Mouse (Mus musculus) C2C12 (cell line): Measurements from ENCODE around the gene Fntb. TPM values are rescaled to one million over a fixed set of nuclear protein-coding genes. Genes with fewer than 3 reads are reported as not detected.

Experiments used
- H3K27me3 ChIP-seq: one replicate; pipeline ENCODE4 v1.6.1; 2011; ENCODE audit not compliant: control insufficient read depth, insufficient read depth, insufficient read length
- H3K36me3 ChIP-seq: one replicate; pipeline ENCODE4 v1.6.1; 2011; ENCODE audit not compliant: control insufficient read depth, insufficient read depth
- H3K4me3 ChIP-seq: one replicate; pipeline ENCODE4 v1.5.1; 2011; ENCODE audit warnings: mild to moderate bottlenecking, control low read depth; ENCODE audit not compliant: poor library complexity, insufficient read depth, severe bottlenecking
- H3K79me2 ChIP-seq: one replicate; pipeline ENCODE4 v1.6.1; 2011; ENCODE audit not compliant: control insufficient read depth, insufficient read depth
- H3K79me3 ChIP-seq: one replicate; pipeline ENCODE4 v1.6.1; 2011; ENCODE audit warnings: low read depth, control low read depth
- H3ac ChIP-seq: one replicate; pipeline ENCODE3; 2011; ENCODE audit warnings: low read depth; ENCODE audit not compliant: control insufficient read depth, insufficient read length
- CEBPB ChIP-seq: IDR thresholded peaks from one replicate; pipeline ENCODE4 v1.6.1; 2011; ENCODE audit warnings: low read depth, mild to moderate bottlenecking, control low read depth, moderate library complexity
- CTCF ChIP-seq: IDR thresholded peaks from one replicate; pipeline ENCODE4 v1.5.1; 2011; ENCODE audit not compliant: control insufficient read depth, insufficient read depth, insufficient read length
- FOSL1 ChIP-seq: IDR thresholded peaks from one replicate; pipeline ENCODE4 v1.8.0; 2011; ENCODE audit warnings: mild to moderate bottlenecking, low read length; ENCODE audit not compliant: poor library complexity, insufficient read depth, severe bottlenecking
- MAX ChIP-seq: IDR thresholded peaks from one replicate; pipeline ENCODE4 v1.6.1; 2011; ENCODE audit warnings: mild to moderate bottlenecking, control low read depth
- MYOD1 ChIP-seq: IDR thresholded peaks from one replicate; pipeline ENCODE4 v1.6.1; 2011; ENCODE audit warnings: low read depth; ENCODE audit not compliant: control insufficient read depth, insufficient read length
- MYOG ChIP-seq: IDR thresholded peaks from one replicate; pipeline ENCODE4 v1.6.1; 2011; ENCODE audit not compliant: control insufficient read depth, insufficient read length; ENCODE audit errors: extremely low read depth
- USF1 ChIP-seq: IDR thresholded peaks from one replicate; pipeline ENCODE4 v1.6.1; 2011; ENCODE audit warnings: low read depth, mild to moderate bottlenecking, control low read depth, moderate library complexity
- polyA plus RNA-seq: library from polyadenylated mRNA; unstranded; fragments of >200 nt; fragmentation: generic; extraction: Trizol; gene quantifications from one replicate; pipeline ENCODE4 v1.2.1, GENCODE M21; 2012; ENCODE audit warnings: missing spikeins

Gene Fntb
- polyA plus RNA-seq, 1 experiment = 19.6 TPM

DNA sequence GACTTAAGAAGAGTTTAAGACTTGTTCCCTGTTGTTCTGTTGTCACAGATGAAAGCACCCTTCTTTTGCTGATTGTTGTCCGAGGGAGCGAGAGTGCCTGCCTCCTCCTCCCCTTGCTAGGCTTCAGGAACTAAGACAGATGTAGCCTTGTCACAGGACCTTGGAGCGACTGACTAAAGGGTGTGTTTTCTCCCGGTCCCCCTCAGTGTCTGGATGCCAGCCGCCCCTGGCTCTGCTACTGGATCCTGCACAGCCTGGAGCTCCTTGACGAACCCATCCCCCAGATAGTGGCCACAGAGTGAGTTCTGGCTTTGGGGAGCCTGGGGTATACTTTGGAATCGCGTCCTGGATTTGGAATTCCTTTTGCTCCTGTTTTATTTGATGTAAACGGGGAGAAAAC is 109.4 kb downstream of the Fntb start:
- Histone ChIP-seq H3K27me3 (no peaks in the 10 kb centered on the region), H3K79me2 (no peaks in the 10 kb centered on the region), H3K36me3 (peaks cover 5% of the 10 kb centered on the region), H3K79me3 (no peaks in the 10 kb centered on the region), H3K4me3 (no peak overlapping the region), H3ac (no peak overlapping the region)
- TF ChIP-seq FOSL1 = no peak
- no peak for TF ChIP-seq USF1
- TF ChIP-seq CTCF = no peak
- no peak for TF ChIP-seq MYOG
- TF ChIP-seq CEBPB = no peak

DNA sequence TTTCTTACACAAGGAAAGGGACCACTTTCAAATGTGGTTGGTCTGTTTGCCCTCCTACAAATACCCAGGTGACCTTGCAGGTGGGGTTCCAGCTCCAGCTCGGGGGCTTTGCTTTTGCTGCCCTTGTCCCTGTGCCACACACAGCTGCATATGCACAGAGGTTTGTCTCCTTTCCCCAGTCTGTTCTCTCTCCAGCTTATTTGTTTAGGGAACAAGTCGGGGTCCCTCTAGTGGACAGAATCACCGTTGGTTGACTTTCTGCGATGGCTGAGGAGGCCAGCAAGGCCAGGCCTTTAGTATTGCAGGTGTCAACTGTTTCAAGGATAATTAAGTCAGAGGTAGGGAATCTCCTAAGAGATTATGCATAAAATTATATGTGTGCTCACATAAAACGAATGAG is 113.9 kb downstream of the Fntb start:
- Histone ChIP-seq H3K36me3 (peaks cover 5% of the 10 kb centered on the region), H3K79me2 (no peaks in the 10 kb centered on the region), H3K27me3 (no peaks in the 10 kb centered on the region), H3K79me3 (no peaks in the 10 kb centered on the region), H3K4me3 (no peak overlapping the region), H3ac (no peak overlapping the region)
- no peak for TF ChIP-seq CEBPB
- TF ChIP-seq MAX = no peak
- TF ChIP-seq FOSL1 = no peak
- no peak for TF ChIP-seq MYOD1
- TF ChIP-seq CTCF = no peak
- no peak for TF ChIP-seq USF1
- no peak for TF ChIP-seq MYOG

DNA sequence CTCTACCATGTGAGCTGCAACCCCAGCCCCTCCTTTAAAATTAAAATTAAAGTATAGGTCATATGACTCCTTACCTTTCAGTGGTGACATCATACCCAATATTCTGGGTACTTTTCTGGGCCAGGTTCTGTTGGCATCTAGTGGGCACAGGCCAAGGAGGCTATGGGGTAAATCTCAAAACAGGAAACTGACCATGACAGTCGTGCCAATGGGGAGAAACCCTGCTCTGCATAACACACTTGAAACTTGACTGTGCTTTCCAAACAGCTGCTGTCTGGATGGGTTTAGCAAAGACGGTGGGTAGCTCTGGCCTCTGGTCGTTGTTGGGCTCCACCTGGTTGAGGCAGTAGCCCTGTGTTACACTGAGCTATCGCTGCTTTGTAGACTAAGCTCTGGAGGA is 114.7 kb downstream of the Fntb start:
- Histone ChIP-seq H3K79me2 (no peaks in the 10 kb centered on the region), H3K79me3 (no peaks in the 10 kb centered on the region), H3ac (no peak overlapping the region), H3K27me3 (no peaks in the 10 kb centered on the region), H3K4me3 (no peak overlapping the region), H3K36me3 (peaks cover 5% of the 10 kb centered on the region)
- no peak for TF ChIP-seq CEBPB
- no peak for TF ChIP-seq USF1
- TF ChIP-seq CTCF = no peak
- no peak for TF ChIP-seq MYOD1
- TF ChIP-seq FOSL1 = no peak
- no peak for TF ChIP-seq MYOG
- no peak for TF ChIP-seq MAX

DNA sequence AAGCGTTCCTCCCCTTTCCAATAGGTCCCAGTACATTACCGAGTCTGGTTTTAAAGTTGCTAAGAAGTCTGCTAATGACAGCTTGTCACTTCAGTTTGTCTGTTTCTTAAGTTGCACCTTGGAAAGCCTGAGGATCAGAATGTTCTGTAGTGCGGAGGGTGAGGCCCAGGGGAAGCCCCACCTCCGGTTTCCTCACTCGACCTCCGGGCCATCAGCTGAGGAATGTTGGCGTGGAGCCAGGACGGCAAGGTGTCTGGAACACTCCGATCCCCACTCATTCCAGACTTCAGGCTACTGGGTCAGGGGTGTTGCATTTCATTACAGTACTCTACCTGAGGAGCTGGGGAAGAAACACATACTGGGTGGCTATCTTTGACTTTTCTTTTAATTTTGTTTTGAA is 118.4 kb downstream of the Fntb start:
- no peaks in the 10 kb centered on the region for H3K36me3 ChIP-seq
- H3K4me3 ChIP-seq = no peak overlapping the region
- no peaks in the 10 kb centered on the region for H3K79me2 ChIP-seq
- H3ac ChIP-seq = no peak overlapping the region
- no peaks in the 10 kb centered on the region for H3K27me3 ChIP-seq
- no peaks in the 10 kb centered on the region for H3K79me3 ChIP-seq
- TF ChIP-seq CEBPB (no peak), USF1 (no peak), MYOD1 (no peak), FOSL1 (no peak), MYOG (no peak), CTCF (no peak), MAX (no peak)

DNA sequence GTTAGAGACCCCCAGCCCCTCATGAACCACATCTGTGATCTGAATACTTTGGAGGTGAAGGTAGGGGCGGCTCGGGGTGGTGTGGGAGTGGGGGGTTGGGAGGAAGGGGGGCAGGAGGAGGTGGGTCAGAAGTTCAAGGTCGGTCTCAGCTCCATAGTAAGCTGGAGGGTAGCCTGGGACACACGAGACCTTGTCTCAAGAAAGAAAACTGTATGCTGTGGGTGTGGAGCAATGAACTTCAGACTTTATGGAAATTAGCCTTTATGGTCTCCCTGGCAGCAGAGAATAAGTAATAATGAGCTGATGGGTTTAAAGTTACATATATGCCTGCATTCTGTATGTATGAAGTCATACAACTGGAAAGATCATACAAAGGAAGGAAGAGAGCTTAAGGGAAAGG is 119.7 kb downstream of the Fntb start:
- H3K79me3 ChIP-seq = no peaks in the 10 kb centered on the region
- TF ChIP-seq MYOD1 (no peak), CEBPB (no peak), CTCF (no peak), FOSL1 (no peak), MYOG (no peak), MAX (no peak), USF1 (no peak)
- no peak overlapping the region for H3ac ChIP-seq
- H3K27me3 ChIP-seq = no peaks in the 10 kb centered on the region
- H3K4me3 ChIP-seq = no peak overlapping the region
- H3K36me3 ChIP-seq = no peaks in the 10 kb centered on the region
- H3K79me2 ChIP-seq = no peaks in the 10 kb centered on the region

DNA sequence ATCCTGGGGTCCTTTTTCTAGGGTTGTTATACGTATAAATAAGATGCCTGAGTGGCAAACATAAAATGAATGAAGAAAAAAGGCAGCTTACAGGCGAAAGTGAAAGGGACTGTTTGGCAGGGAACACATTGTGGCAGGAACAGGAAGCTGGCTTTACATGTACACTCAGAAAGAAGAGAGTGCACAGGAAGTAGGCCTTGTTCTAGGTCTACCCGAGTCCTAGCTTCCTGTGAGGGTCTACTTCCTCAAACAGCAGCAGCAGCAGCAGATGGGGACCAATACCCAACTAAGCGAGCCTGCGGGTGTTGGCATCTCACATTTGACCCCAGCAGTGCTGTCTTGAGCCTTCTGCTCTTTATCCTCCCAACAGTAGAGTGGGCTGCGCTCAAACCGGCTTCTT is 121.4 kb downstream of the Fntb start:
- TF ChIP-seq MAX (no peak), USF1 (no peak)
- Histone ChIP-seq H3K27me3 (no peaks in the 10 kb centered on the region), H3ac (no peak overlapping the region), H3K36me3 (no peaks in the 10 kb centered on the region), H3K79me2 (no peaks in the 10 kb centered on the region), H3K4me3 (no peak overlapping the region), H3K79me3 (no peaks in the 10 kb centered on the region)
